Mouse (Mus musculus) neural tube, embryonic 15.5 days (tissue): Measurements from ENCODE around the gene Ube2l6. TPM values are rescaled to one million over a fixed set of nuclear protein-coding genes. Genes with fewer than 3 reads are reported as not detected.

ENCODE experiments used
- ATAC-seq: fragments of 200-750 bp; cut with Nextera tagmentation; 2 replicates; pipeline ENCODE4 v1.8.0; 2017; ENCODE audit warnings: mild to moderate bottlenecking, moderate TSS enrichment, moderate library complexity; ENCODE audit not compliant: low FRiP score
- H3K27ac ChIP-seq: fragments of 300-500 bp; sonication (generic); replicated peaks from 2 replicates; pipeline ENCODE4 v1.5.1; 2015; ENCODE audit warnings: mild to moderate bottlenecking, inconsistent platforms
- H3K27me3 ChIP-seq: fragments of 300-500 bp; sonication (generic); replicated peaks from 2 replicates; pipeline ENCODE4 v1.6.1; 2015; ENCODE audit warnings: inconsistent platforms
- H3K36me3 ChIP-seq: fragments of 300-500 bp; sonication (generic); 2 replicates; pipeline ENCODE4 v1.6.1; 2015; ENCODE audit warnings: inconsistent platforms
- H3K4me1 ChIP-seq: fragments of 300-500 bp; sonication (generic); 2 replicates; pipeline ENCODE4 v1.6.1; 2015; ENCODE audit warnings: inconsistent platforms
- H3K4me2 ChIP-seq: fragments of 300-500 bp; sonication (generic); 2 replicates; pipeline ENCODE4 v1.6.1; 2015; ENCODE audit warnings: inconsistent platforms, mild to moderate bottlenecking, moderate library complexity
- H3K4me3 ChIP-seq: fragments of 300-500 bp; sonication (generic); replicated peaks from 2 replicates; pipeline ENCODE4 v1.5.1; 2015; ENCODE audit warnings: mild to moderate bottlenecking, inconsistent platforms
- H3K9ac ChIP-seq: fragments of 300-500 bp; sonication (generic); replicated peaks from 2 replicates; pipeline ENCODE4 v1.6.1; 2015; ENCODE audit warnings: mild to moderate bottlenecking, inconsistent platforms
- H3K9me3 ChIP-seq: fragments of 300-500 bp; sonication (generic); replicated peaks from 2 replicates; pipeline ENCODE4 v1.6.1; 2016; ENCODE audit warnings: inconsistent platforms
- WGBS: fragments of 180-500 bp; shearing (Covaris S2); methylation state at CpG from one replicate; pipeline ENCODE4 v1.1.7; 2015; ENCODE audit warnings: mixed read lengths; 5-methylcytosine and 5-hydroxymethylcytosine counted together
- polyA plus RNA-seq: library from polyadenylated mRNA; unstranded; fragments of >200 nt; fragmentation: Nextera tagmentation; extraction: Ambion mirVana; gene quantifications from 2 replicates; pipeline ENCODE4 v1.2.1, GENCODE M21; 2015

Ube2l6 gene
- polyA plus RNA-seq, 1 experiment from 2014 or later: 20.1 TPM

DNA sequence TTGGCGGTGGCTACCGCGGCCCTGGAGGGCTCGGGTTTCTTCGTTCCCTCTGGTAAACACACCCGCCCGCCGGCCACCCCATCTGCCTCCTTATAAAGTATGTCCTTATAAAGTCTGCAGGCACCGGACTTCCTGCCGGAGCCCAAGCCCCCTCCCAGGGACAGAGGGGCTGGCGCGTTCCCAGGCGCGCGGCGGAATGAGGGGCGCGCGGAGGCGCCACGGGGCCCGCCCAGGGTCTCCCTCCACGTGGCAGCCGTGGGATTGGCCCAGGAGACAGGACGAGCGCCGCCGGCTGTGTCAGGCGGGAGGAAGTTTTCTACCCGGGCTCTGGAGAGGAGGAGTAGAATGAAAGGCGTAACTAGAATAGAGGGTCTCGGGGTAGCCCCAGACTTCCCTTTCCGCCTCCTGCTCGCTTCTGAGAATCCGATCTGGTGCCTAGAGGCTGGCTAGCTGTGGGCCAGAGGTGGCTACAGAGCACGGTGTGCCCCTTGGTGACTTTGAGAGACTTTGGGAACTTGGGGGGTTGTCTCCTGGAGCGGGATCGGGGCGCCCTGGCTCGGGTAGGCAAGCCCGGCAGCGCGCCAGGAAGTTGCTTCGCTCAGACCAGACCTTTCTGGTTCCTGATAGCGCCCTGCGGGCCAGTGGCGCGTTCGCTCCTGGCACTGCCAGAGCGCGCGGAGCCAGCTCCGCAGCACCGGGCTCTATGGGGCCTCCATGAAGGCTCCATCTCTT is 41.6 kb downstream of the Ube2l6 start:
- Histone ChIP-seq H3K27ac (peak overlapping the region; percentile 56; the same call in 1 of the 2 replicates), H3K36me3 (no peaks in the 10 kb centered on the region), H3K9me3 (no peaks in the 10 kb centered on the region), H3K27me3 (peaks cover 58% of the 10 kb centered on the region), H3K4me1 (peaks cover 25% of the 10 kb centered on the region), H3K9ac (peak overlapping the region; percentile 48), H3K4me2 (peak overlapping the region; percentile 94), H3K4me3 (peak overlapping the region; percentile 48)
- ATAC-seq: peak; percentile 74
- under 1% methylated on average over 49 of the region's 54 CpGs for WGBS

DNA sequence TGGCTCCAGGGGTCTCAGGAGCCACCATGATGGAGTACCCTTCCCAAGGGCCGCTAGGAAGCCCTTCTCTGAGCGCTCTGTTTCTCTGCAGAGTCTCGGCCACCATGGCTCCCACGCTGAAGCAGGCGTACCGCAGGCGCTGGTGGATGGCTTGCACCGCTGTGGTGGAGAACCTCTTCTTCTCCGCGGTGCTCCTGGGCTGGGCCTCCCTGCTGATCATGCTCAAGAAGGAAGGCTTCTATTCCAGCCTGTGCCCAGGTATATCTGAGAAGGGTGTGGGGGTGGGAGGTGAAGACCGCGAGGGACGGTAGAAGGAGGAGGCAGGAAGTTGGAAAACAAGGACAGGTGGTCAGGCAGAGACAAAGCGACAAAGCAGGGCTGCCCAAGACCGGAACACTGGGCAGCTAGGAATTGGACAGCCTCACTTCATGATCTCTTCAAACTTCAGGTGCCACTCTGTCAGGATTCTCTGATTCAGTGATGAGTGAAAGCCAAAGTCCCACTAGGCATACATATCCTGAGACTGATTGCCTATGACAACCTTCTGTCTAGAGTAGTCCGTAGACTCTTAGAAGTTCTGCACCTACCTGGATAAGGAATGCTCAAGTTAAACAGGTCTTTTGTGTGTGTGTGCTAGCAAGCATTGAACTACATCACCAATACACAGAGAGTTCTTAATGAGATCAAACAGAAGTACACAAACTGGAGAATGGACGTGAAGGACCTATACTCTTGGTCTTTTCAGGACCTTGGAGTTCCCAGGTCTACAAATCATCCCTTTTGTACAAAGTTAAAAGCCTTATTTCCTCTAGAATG is 42.3 kb downstream of the Ube2l6 start:
- Histone ChIP-seq H3K4me3 (peak overlapping the region; percentile 48), H3K9ac (peak overlapping the region; percentile 48), H3K27ac (0 out of 2 replicates have a peak overlapping the region, but pooled peaks have one; percentile 56), H3K4me2 (peak overlapping the region; percentile 94), H3K4me1 (peaks cover 25% of the 10 kb centered on the region), H3K9me3 (no peaks in the 10 kb centered on the region), H3K27me3 (peaks cover 55% of the 10 kb centered on the region), H3K36me3 (no peaks in the 10 kb centered on the region)
- whole genome bisulfite sequencing: 8% methylated on average over 17 of the region's 17 CpGs
- ATAC-seq: peak; percentile 58

DNA sequence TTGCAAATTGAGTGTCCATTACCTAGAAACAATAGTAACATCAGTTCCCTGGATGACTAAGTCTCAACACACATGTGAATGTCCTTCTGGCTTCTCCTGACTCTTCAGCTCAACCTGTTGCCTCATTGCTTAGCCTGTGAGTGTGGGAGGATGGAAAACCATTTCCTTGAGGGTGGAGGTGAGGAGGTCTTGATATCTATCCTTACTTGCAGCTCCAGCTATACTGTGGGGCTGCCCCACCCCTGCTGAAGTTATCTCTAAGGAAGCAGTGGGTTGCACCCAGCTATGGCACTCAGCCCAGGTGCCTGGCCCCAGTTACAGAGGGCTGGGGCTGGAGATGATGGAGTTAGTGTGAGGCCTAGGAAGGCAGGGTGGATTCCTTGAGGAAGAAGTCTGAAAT is 43.3 kb downstream of the Ube2l6 start:
- H3K4me2 ChIP-seq: 0 out of 2 replicates have a peak overlapping the region, but pooled peaks have one; percentile 94
- no peak overlapping the region for H3K4me3 ChIP-seq
- H3K4me1 ChIP-seq: peaks cover 25% of the 10 kb centered on the region
- ATAC-seq: no peak
- no peaks in the 10 kb centered on the region for H3K36me3 ChIP-seq
- peaks cover 53% of the 10 kb centered on the region for H3K27me3 ChIP-seq
- no peaks in the 10 kb centered on the region for H3K9me3 ChIP-seq
- no peak overlapping the region for H3K9ac ChIP-seq
- no peak overlapping the region for H3K27ac ChIP-seq

DNA sequence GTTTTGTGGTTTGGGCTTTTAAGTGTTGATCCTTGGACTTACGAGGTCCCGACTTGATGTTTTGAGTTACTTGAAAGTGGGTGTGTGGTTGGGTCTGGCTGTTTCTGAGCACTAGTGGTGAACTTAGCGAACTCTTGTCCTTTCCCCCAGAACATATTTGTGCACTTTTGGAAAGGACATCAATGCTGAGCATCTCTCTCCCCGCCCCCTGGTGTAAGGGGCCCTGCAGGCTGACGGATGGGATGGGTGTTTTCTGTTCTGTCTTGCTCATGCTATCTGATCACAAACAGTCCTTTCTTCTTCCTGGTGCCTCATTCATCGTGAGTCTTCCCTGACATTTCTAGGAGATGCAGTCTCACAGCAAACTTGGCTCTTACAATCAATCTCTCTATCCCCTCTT is 45.0 kb downstream of the Ube2l6 start:
- peaks cover 25% of the 10 kb centered on the region for H3K4me1 ChIP-seq
- no peak overlapping the region for H3K4me3 ChIP-seq
- H3K36me3 ChIP-seq: no peaks in the 10 kb centered on the region
- no peak overlapping the region for H3K27ac ChIP-seq
- no peak overlapping the region for H3K4me2 ChIP-seq
- H3K27me3 ChIP-seq: peaks cover 36% of the 10 kb centered on the region
- 88% methylated on average over 6 of the region's 6 CpGs for WGBS
- H3K9ac ChIP-seq: no peak overlapping the region
- H3K9me3 ChIP-seq: no peaks in the 10 kb centered on the region
- ATAC-seq: no peak

DNA sequence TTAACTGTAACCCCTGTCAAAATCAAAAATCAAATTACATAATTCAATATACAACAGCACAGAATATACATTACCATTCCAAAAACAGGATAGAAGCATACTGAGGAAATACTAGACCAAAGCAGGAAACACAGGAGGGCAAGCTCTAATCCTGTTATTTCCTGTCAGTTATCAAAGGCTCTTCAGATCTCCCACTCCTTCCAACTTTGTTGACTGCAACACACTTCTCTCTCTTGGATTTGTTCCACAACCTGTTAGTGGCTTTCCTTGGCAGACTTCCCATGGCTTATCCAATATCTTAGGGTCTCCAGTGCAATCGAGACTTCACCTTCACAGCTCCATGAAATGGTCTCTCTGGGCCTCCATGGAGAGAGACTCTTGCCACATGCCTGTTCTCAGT is 46.6 kb downstream of the Ube2l6 start:
- no peak for ATAC-seq
- WGBS: 90% methylated on average over 1 of the region's 1 CpGs

GRCm38 (mm10) chr2:84850407-84851129 is 51.9 kb downstream of the Ube2l6 start:
- H3K9me3 ChIP-seq: no peaks in the 10 kb centered on the region
- no peak overlapping the region for H3K4me3 ChIP-seq
- H3K36me3 ChIP-seq: no peaks in the 10 kb centered on the region
- peak overlapping the region; percentile 39 for H3K4me2 ChIP-seq
- H3K9ac ChIP-seq: no peak overlapping the region
- H3K27ac ChIP-seq: no peak overlapping the region
- 65% methylated on average over 7 of the region's 7 CpGs for WGBS
- no peaks in the 10 kb centered on the region for H3K27me3 ChIP-seq
- H3K4me1 ChIP-seq: peaks cover 9% of the 10 kb centered on the region; the same call in 1 of the 2 replicates
- ATAC-seq: no peak

More for the DNA sequence above, 46.6 kb downstream of the Ube2l6 start:
- H3K4me2 ChIP-seq: no peak overlapping the region
- H3K4me1 ChIP-seq: peaks cover 10% of the 10 kb centered on the region
- H3K9ac ChIP-seq: no peak overlapping the region
- H3K27ac ChIP-seq: no peak overlapping the region
- H3K36me3 ChIP-seq: no peaks in the 10 kb centered on the region
- H3K27me3 ChIP-seq: peaks cover 20% of the 10 kb centered on the region
- no peaks in the 10 kb centered on the region for H3K9me3 ChIP-seq
- H3K4me3 ChIP-seq: no peak overlapping the region

- ATAC-seq: peak; percentile 25; the same call in 1 of the 2 replicates
- WGBS: 33% methylated on average over 23 of the region's 23 CpGs
- peak overlapping the region; percentile 39 for H3K4me2 ChIP-seq
Observed at GRCm38 (mm10) chr2:84851130-84852040, 52.8 kb downstream of the Ube2l6 start.

DNA sequence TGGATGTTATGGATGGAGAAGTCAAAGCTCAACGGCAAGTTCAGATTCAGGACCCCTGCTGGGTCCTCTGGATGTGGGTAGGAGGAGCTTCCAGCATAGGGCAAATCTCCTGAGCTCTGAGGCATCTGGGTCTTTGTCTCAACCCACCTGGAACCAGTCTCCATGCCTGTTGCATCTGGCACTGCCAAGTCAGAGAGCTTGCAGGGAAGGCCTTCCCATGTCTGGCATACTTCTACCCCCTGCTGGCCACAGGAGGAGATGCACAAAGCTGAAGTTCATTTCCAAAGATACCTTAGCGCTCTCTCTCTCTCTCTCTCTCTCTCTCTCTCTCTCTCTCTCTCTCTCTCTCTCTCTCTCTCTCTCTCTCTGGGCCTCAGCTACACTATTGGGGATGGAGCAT is 57.1 kb downstream of the Ube2l6 start:
- H3K4me3 ChIP-seq: no peak overlapping the region
- ATAC-seq: peak; percentile 63; the same call in 1 of the 2 replicates

More at GRCm38 (mm10) chr2:84851130-84852040, 52.8 kb downstream of the Ube2l6 start:
- Histone ChIP-seq H3K9me3 (no peaks in the 10 kb centered on the region), H3K27ac (no peak overlapping the region), H3K36me3 (no peaks in the 10 kb centered on the region), H3K4me3 (no peak overlapping the region), H3K9ac (no peak overlapping the region), H3K4me1 (peaks cover 9% of the 10 kb centered on the region; the same call in 1 of the 2 replicates), H3K27me3 (no peaks in the 10 kb centered on the region)

GRCm38 (mm10) chr2:84858551-84858950 is 59.9 kb downstream of the Ube2l6 start:
- ATAC-seq: no peak
- no peaks in the 10 kb centered on the region for H3K36me3 ChIP-seq
- no peaks in the 10 kb centered on the region for H3K9me3 ChIP-seq
- H3K27me3 ChIP-seq: no peaks in the 10 kb centered on the region
- no peak overlapping the region for H3K4me2 ChIP-seq
- H3K27ac ChIP-seq: no peak overlapping the region
- no peaks in the 10 kb centered on the region for H3K4me1 ChIP-seq
- no peak overlapping the region for H3K4me3 ChIP-seq
- WGBS: 91% methylated on average over 1 of the region's 1 CpGs
- H3K9ac ChIP-seq: no peak overlapping the region

More for the DNA sequence above, 57.1 kb downstream of the Ube2l6 start:
- H3K27me3 ChIP-seq: no peaks in the 10 kb centered on the region
- H3K4me1 ChIP-seq: peaks cover 9% of the 10 kb centered on the region; the same call in 1 of the 2 replicates
- H3K9ac ChIP-seq: no peak overlapping the region
- no peak overlapping the region for H3K27ac ChIP-seq
- no peak overlapping the region for H3K4me2 ChIP-seq
- no peaks in the 10 kb centered on the region for H3K9me3 ChIP-seq
- H3K36me3 ChIP-seq: no peaks in the 10 kb centered on the region
- whole genome bisulfite sequencing: 50% methylated on average over 2 of the region's 2 CpGs
